Mouse (Mus musculus) midbrain, embryonic 14.5 days (tissue): ENCODE results near the gene Birc2. TPM values are rescaled to one million over a fixed set of nuclear protein-coding genes. Genes with fewer than 3 reads are reported as not detected.

Experiments used
- ATAC-seq: fragments of 200-750 bp; cut with Nextera tagmentation; 2 replicates; pipeline ENCODE4 v1.8.0; 2017; ENCODE audit warnings: moderate number of reproducible peaks, moderate library complexity; ENCODE audit not compliant: low FRiP score, low TSS enrichment
- DNase-seq: peaks from one replicate; pipeline ENCODE4 v3.0.0-alpha.2; 2015
- H3K27ac ChIP-seq: fragments of 300-500 bp; sonication (generic); replicated peaks from 2 replicates; pipeline ENCODE4 v1.5.1; 2014; ENCODE audit warnings: mild to moderate bottlenecking, low read depth, low read length, moderate library complexity
- H3K27me3 ChIP-seq: fragments of 300-500 bp; sonication (generic); 2 replicates; pipeline ENCODE4 v1.6.1; 2014; ENCODE audit warnings: low read length, control low read depth, mixed read lengths; ENCODE audit not compliant: control insufficient read depth, insufficient read depth
- H3K36me3 ChIP-seq: fragments of 300-500 bp; sonication (generic); 2 replicates; pipeline ENCODE4 v1.6.1; 2014; ENCODE audit warnings: low read length, control low read depth; ENCODE audit not compliant: control insufficient read depth, insufficient read depth
- H3K4me1 ChIP-seq: fragments of 300-500 bp; sonication (generic); 2 replicates; pipeline ENCODE4 v1.6.1; 2014; ENCODE audit warnings: mild to moderate bottlenecking, antibody characterized with exemption, low read length, control low read depth; ENCODE audit not compliant: control insufficient read depth, insufficient read depth
- H3K4me2 ChIP-seq: fragments of 300-500 bp; sonication (generic); 2 replicates; pipeline ENCODE4 v1.6.1; 2014; ENCODE audit warnings: mild to moderate bottlenecking, low read length, moderate library complexity
- H3K4me3 ChIP-seq: fragments of 300-500 bp; sonication (generic); replicated peaks from 2 replicates; pipeline ENCODE4 v1.5.1; 2014; ENCODE audit warnings: low read depth, low read length
- H3K9ac ChIP-seq: fragments of 300-500 bp; sonication (generic); replicated peaks from 2 replicates; pipeline ENCODE4 v1.6.1; 2014; ENCODE audit warnings: mild to moderate bottlenecking, low read length, moderate library complexity
- H3K9me3 ChIP-seq: fragments of 300-500 bp; sonication (generic); 2 replicates; pipeline ENCODE4 v1.6.1; 2016; ENCODE audit warnings: low read length, control low read depth, mixed read lengths; ENCODE audit not compliant: control insufficient read depth
- WGBS: fragments of 180-500 bp; shearing (Covaris S2); extraction: QIAGEN DNeasy Blood & Tissue Kit; methylation state at CpG from one replicate; pipeline ENCODE4 v1.1.7; 2014; 5-methylcytosine and 5-hydroxymethylcytosine counted together
- microRNA-seq: library from miRNA; unstranded; fragments of <30 nt; microRNA quantifications from one replicate; pipeline ENCODE4, GENCODE M21; 2016
- polyA plus RNA-seq: library from polyadenylated mRNA; unstranded; fragments of >200 nt; fragmentation: Nextera tagmentation; extraction: Ambion mirVana; gene quantifications from 2 replicates; pipeline ENCODE4 v1.2.1, GENCODE M21; 2014

The Birc2 gene
- polyA plus RNA-seq, 1 experiment from 2014 or later, result 57.7 TPM

DNA sequence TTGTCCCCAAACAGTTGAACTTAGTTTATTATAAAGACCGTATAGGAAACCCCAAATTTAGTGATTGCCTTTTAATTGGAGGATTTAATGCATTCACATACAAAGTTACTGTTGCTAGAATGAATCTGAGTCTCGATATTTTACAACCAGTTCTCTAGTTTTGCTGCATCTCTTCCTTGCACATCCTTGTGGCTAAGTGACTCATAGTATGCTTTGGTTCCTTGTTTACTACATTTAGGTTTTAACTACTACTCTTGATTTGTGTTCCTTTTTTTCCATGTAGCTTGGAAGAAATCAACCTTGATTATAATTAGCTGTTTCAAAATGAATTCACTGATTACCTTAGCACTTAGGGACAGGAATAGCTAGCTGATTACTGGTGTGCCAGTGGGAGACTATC is 61.9 kb downstream of the Birc2 start:
- no peak overlapping the region for H3K27ac ChIP-seq
- ATAC-seq (no peak), DNase-seq (no peak)
- no peak overlapping the region for H3K4me2 ChIP-seq
- 95% methylated on average over 2 of the region's 2 CpGs for WGBS
- H3K27me3 ChIP-seq, result no peaks in the 10 kb centered on the region
- H3K4me3 ChIP-seq, result no peak overlapping the region
- H3K36me3 ChIP-seq, result no peaks in the 10 kb centered on the region; the same call in 1 of the 2 replicates
- no peaks in the 10 kb centered on the region for H3K4me1 ChIP-seq
- no peaks in the 10 kb centered on the region for H3K9me3 ChIP-seq
- H3K9ac ChIP-seq, result no peak overlapping the region

DNA sequence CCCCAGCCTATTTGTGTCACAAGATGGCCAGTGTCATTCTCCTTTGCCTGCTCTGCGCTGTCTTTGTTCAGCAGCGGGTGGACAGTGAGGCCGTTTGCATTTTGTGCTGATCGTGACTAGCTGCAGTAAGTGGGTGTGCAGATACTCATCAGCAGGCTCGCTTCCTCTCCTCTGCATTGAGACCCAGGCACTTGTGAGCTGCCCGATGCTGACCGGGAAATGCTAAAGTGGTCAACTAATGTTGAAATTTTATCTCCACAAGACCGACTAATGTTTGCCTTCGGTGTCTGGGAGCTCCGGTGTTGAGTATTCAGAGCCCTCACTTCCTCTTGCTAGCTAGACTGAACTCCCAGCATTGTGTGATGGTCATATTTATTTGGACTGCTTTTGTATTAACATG is 62.3 kb downstream of the Birc2 start:
- WGBS, result 92% methylated on average over 10 of the region's 10 CpGs
- Histone ChIP-seq H3K4me1 (no peaks in the 10 kb centered on the region), H3K9me3 (no peaks in the 10 kb centered on the region), H3K4me2 (no peak overlapping the region), H3K27me3 (no peaks in the 10 kb centered on the region), H3K27ac (no peak overlapping the region), H3K36me3 (no peaks in the 10 kb centered on the region; the same call in 1 of the 2 replicates), H3K4me3 (no peak overlapping the region), H3K9ac (no peak overlapping the region)
- DNase-seq (no peak), ATAC-seq (no peak)

DNA sequence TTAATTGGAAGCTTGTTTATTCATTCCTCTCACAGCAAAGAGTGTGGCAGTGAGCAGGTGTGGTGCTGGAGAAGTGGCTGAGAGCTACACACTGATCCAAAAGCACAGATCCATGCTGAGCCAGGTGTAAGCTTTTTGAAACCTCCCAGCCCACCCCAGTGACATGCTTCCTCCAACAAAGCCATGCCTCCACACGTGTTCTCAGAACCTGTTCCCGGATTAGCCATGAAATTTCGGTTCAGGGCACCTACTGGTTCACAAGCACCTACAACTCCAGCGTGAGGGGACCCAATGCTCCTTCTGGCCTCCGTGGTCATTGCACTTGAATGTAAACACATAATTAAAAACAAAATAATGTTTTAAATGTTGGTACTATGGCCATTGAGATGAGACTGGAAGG is 63.2 kb downstream of the Birc2 start:
- H3K27me3 ChIP-seq, result no peaks in the 10 kb centered on the region
- ATAC-seq, result no peak
- no peak overlapping the region for H3K27ac ChIP-seq
- no peak for DNase-seq
- 96% methylated on average over 5 of the region's 5 CpGs for WGBS
- no peak overlapping the region for H3K4me3 ChIP-seq
- H3K4me2 ChIP-seq, result no peak overlapping the region
- no peaks in the 10 kb centered on the region for H3K4me1 ChIP-seq
- no peaks in the 10 kb centered on the region; the same call in 1 of the 2 replicates for H3K36me3 ChIP-seq
- no peaks in the 10 kb centered on the region for H3K9me3 ChIP-seq
- no peak overlapping the region for H3K9ac ChIP-seq

- no peak overlapping the region for H3K4me2 ChIP-seq
- H3K9ac ChIP-seq, result no peak overlapping the region
- ATAC-seq (no peak), DNase-seq (no peak)
- 65% methylated on average over 4 of the region's 4 CpGs for WGBS
- H3K4me1 ChIP-seq, result peaks cover 3% of the 10 kb centered on the region
- no peaks in the 10 kb centered on the region for H3K9me3 ChIP-seq
- no peaks in the 10 kb centered on the region for H3K27me3 ChIP-seq
- no peak overlapping the region for H3K4me3 ChIP-seq
- H3K27ac ChIP-seq, result no peak overlapping the region
- H3K36me3 ChIP-seq, result no peaks in the 10 kb centered on the region; the same call in 1 of the 2 replicates
Measured at GRCm38 (mm10) chr9:7772773-7773454, 64.0 kb downstream of the Birc2 start.

- ATAC-seq (no peak), DNase-seq (no peak)
- no peak overlapping the region for H3K4me2 ChIP-seq
- no peaks in the 10 kb centered on the region for H3K27me3 ChIP-seq
- 73% methylated on average over 2 of the region's 2 CpGs for WGBS
- no peaks in the 10 kb centered on the region for H3K9me3 ChIP-seq
- H3K36me3 ChIP-seq, result no peaks in the 10 kb centered on the region; the same call in 1 of the 2 replicates
- H3K27ac ChIP-seq, result no peak overlapping the region
- no peak overlapping the region for H3K4me3 ChIP-seq
- no peak overlapping the region for H3K9ac ChIP-seq
- peaks cover 9% of the 10 kb centered on the region for H3K4me1 ChIP-seq
Measured at GRCm38 (mm10) chr9:7772361-7772760, 64.5 kb downstream of the Birc2 start.

DNA sequence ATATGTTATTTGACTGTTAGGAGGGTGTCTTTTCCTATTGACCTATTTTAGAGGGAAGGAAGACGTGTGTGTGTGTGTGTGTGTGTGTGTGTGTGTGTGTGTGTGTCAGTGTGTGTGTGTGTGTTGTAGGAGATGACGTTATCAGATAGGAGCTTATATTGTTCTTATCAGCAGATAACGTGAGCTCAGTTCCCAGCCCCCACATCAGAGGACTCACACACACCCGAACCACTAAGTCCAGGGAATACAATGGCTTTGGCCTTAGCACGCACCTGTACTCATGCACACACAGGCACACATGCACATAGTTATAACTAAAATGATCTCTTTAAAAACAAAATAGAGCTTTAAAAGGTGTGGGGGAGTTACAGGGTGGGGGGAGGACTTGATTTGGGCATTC is 67.4 kb downstream of the Birc2 start:
- ATAC-seq, result no peak
- WGBS, result 88% methylated on average over 5 of the region's 5 CpGs
- H3K36me3 ChIP-seq, result no peaks in the 10 kb centered on the region; the same call in 1 of the 2 replicates

GRCm38 (mm10) chr9:7769081-7769480 is 67.8 kb downstream of the Birc2 start:
- ATAC-seq (no peak), DNase-seq (no peak)
- WGBS, result 71% methylated on average over 4 of the region's 4 CpGs
- no peak overlapping the region for H3K27ac ChIP-seq
- H3K36me3 ChIP-seq, result no peaks in the 10 kb centered on the region; the same call in 1 of the 2 replicates
- H3K27me3 ChIP-seq, result no peaks in the 10 kb centered on the region
- H3K9me3 ChIP-seq, result no peaks in the 10 kb centered on the region
- no peak overlapping the region for H3K4me3 ChIP-seq
- peaks cover 18% of the 10 kb centered on the region for H3K4me1 ChIP-seq
- no peak overlapping the region for H3K4me2 ChIP-seq
- H3K9ac ChIP-seq, result no peak overlapping the region

More for the DNA sequence above, 67.4 kb downstream of the Birc2 start:
- no peak for DNase-seq
- Histone ChIP-seq H3K9ac (no peak overlapping the region), H3K4me1 (peaks cover 17% of the 10 kb centered on the region), H3K9me3 (no peaks in the 10 kb centered on the region), H3K4me3 (no peak overlapping the region), H3K27ac (no peak overlapping the region), H3K4me2 (no peak overlapping the region), H3K27me3 (no peaks in the 10 kb centered on the region)

Small RNAs within 50 kb of the gene (microRNA-seq; reads per million reads assigned to microRNA genes)
- gene Mir5618, result 6.0 reads per million, percentile 29 among the genes with 10 or more reads in this experiment

Other genes starting within 250 kb of the Birc2 start
- gene Mmp20, start 208.8 kb downstream of the Birc2 start, polyA plus RNA-seq, result not detected in 2 replicates
- not detected in 2 replicates for gene Mmp7, start 145.0 kb downstream of the Birc2 start, polyA plus RNA-seq
- 16.1 and 32.0 TPM in 2 replicates for gene Tmem123, start 73.0 kb downstream of the Birc2 start, polyA plus RNA-seq
- gene Birc3, start 36.1 kb upstream of the Birc2 start, polyA plus RNA-seq, result 0.51 and 2.0 TPM in 2 replicates
- 5.9 and 7.8 TPM in 2 replicates for gene Yap1, start 167.5 kb upstream of the Birc2 start, polyA plus RNA-seq
- 15.8 and 18.2 TPM in 2 replicates for gene Cfap300, start 205.8 kb upstream of the Birc2 start, polyA plus RNA-seq